Mouse (Mus musculus): ENCODE data around the gene Rnf215. TPM values are rescaled to one million over a fixed set of nuclear protein-coding genes. Genes with fewer than 3 reads are reported as not detected.
A peak's percentile ranks its signal among the peaks of the same experiment; 100 is the strongest.

Rnf215 gene
- polyA plus RNA-seq, 1 experiment from 2014 or later: 25.8 TPM

DNA sequence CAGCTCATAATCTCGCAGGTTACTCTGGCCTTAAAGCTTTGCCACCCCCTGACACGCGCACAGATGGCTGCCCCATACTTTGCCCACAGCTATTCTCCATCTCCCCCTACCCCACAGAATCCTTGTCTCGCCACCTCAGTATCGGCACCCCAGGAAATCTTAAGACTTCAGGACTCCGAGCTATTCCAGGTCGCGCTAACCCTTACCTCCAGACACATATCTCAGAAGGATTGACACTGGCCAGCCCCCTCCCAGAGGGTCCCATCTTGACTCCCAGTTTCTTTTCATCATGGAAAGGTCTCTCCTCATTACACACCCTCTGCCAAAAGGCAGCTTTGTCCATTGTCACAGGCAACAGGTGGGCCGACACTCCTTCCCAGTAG is 52.3 kb downstream of the Rnf215 start:
- no peak for DNase-seq (ENCODE audit: low spot score)
- peak overlapping the region; percentile 92 for H3K27ac ChIP-seq
- 19% methylated on average over 9 of the region's 9 CpGs for WGBS
- peak overlapping the region; percentile 90 for H3K4me3 ChIP-seq
- peaks cover 8% of the 10 kb centered on the region; the same call in 1 of the 2 replicates for H3K27me3 ChIP-seq (ENCODE audit: insufficient read depth, poor library complexity, severe bottlenecking)
- no peaks in the 10 kb centered on the region for H3K9me3 ChIP-seq
- H3K36me3 ChIP-seq: peaks cover 19% of the 10 kb centered on the region
- peaks cover 33% of the 10 kb centered on the region for H3K4me1 ChIP-seq (replicated peaks)

DNA sequence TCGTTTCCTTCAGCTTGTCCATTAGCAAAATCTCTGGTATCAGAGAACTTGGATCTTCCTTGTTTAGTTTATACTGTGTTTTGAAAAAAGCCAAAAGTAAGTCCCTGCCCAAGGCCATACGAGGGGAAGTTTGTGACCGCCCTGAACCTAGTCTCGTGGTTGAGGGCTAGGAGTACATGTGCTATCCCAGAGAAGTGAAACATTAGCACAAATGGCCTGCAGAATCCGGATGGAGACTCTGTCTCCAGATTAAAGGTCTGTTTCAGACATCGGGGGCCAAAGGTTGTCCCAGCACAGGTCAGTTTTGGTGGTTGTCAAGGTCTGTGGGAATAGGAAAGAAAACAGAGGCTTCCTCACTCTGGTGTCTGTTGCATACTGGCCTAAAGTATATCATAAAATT is 54.2 kb downstream of the Rnf215 start:
- no peak overlapping the region for H3K27ac ChIP-seq
- 85% methylated on average over 6 of the region's 6 CpGs for WGBS
- no peaks in the 10 kb centered on the region for H3K9me3 ChIP-seq
- no peaks in the 10 kb centered on the region; the same call in 1 of the 2 replicates for H3K36me3 ChIP-seq
- no peak for DNase-seq (ENCODE audit: low spot score)
- H3K27me3 ChIP-seq (ENCODE audit: insufficient read depth, poor library complexity, severe bottlenecking): peaks cover 8% of the 10 kb centered on the region; the same call in 1 of the 2 replicates
- H3K4me1 ChIP-seq (replicated peaks): peaks cover 38% of the 10 kb centered on the region
- H3K4me3 ChIP-seq: no peak overlapping the region

DNA sequence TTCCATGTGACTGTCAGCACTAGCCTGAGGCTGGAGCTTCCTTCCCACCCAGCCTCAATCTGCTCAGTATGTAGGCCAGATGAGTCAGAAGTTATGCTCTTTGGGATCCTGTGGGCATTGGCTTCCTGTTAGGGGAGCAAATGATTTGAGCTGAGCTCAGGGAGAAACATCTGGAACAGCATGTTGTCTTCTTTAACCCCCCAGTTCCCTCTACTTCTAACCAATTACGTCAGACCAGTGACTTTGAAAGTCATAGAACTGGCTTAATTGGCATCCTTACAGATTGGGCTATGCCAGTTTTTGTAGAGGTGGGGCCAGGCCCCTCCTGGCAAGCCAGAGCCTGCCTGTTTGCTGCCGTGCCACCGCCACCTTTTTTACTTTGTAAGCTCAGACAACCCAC is 55.7 kb downstream of the Rnf215 start:
- Histone ChIP-seq H3K9me3 (no peaks in the 10 kb centered on the region), H3K36me3 (no peaks in the 10 kb centered on the region; the same call in 1 of the 2 replicates), H3K4me1 (replicated peaks) (peaks cover 38% of the 10 kb centered on the region), H3K4me3 (no peak overlapping the region), H3K27me3 (ENCODE audit: insufficient read depth, poor library complexity, severe bottlenecking) (peaks cover 8% of the 10 kb centered on the region; the same call in 1 of the 2 replicates), H3K27ac (no peak overlapping the region)
- DNase-seq (ENCODE audit: low spot score): no peak
- WGBS: 85% methylated on average over 3 of the region's 3 CpGs

Other genes with a start within 250 kb of the Rnf215 start
- gene 4921536K21Rik, start 240.1 kb upstream of the Rnf215 start, polyA plus RNA-seq (2016; fragmentation: Nextera tagmentation; extraction: Ambion mirVana): 1.2 and 1.8 TPM in 2 replicates
- gene Dusp18, start 240.0 kb upstream of the Rnf215 start, polyA plus RNA-seq (2016; fragmentation: Nextera tagmentation; extraction: Ambion mirVana): 19.9 and 23.4 TPM in 2 replicates
- gene Slc35e4, start 220.5 kb upstream of the Rnf215 start, polyA plus RNA-seq (2016; fragmentation: Nextera tagmentation; extraction: Ambion mirVana): 5.4 and 6.8 TPM in 2 replicates
- 31.6 and 34.7 TPM in 2 replicates for gene Tcn2, start 203.0 kb upstream of the Rnf215 start, polyA plus RNA-seq (2016; fragmentation: Nextera tagmentation; extraction: Ambion mirVana)
- 81.8 and 98.2 TPM in 2 replicates for gene Pes1, start 171.2 kb upstream of the Rnf215 start, polyA plus RNA-seq (2016; fragmentation: Nextera tagmentation; extraction: Ambion mirVana)
- 0.13 and 0.22 TPM in 2 replicates for gene 4930556J24Rik, start 158.4 kb upstream of the Rnf215 start, polyA plus RNA-seq (2016; fragmentation: Nextera tagmentation; extraction: Ambion mirVana)
- gene Gal3st1, start 151.6 kb upstream of the Rnf215 start, polyA plus RNA-seq (2016; fragmentation: Nextera tagmentation; extraction: Ambion mirVana): 1.1 and 1.3 TPM in 2 replicates
- not detected in 2 replicates for gene Sec14l4, start 103.7 kb upstream of the Rnf215 start, polyA plus RNA-seq (2016; fragmentation: Nextera tagmentation; extraction: Ambion mirVana)
- gene Sec14l3, start 70.4 kb upstream of the Rnf215 start, polyA plus RNA-seq (2016; fragmentation: Nextera tagmentation; extraction: Ambion mirVana): not detected in 2 replicates
- gene Mtfp1, start 39.8 kb upstream of the Rnf215 start, polyA plus RNA-seq (2016; fragmentation: Nextera tagmentation; extraction: Ambion mirVana): 8.7 and 9.9 TPM in 2 replicates
- 2.6 and 3.0 TPM in 2 replicates for gene Sec14l2, start 11.8 kb upstream of the Rnf215 start, polyA plus RNA-seq (2016; fragmentation: Nextera tagmentation; extraction: Ambion mirVana)
- gene Ccdc157, start 25.1 kb downstream of the Rnf215 start, polyA plus RNA-seq (2016; fragmentation: Nextera tagmentation; extraction: Ambion mirVana): 7.8 and 8.5 TPM in 2 replicates
- 92.1 and 95.3 TPM in 2 replicates for gene Sf3a1, start 25.1 kb downstream of the Rnf215 start, polyA plus RNA-seq (2016; fragmentation: Nextera tagmentation; extraction: Ambion mirVana)
- gene Tbc1d10a, start 51.6 kb downstream of the Rnf215 start, polyA plus RNA-seq (2016; fragmentation: Nextera tagmentation; extraction: Ambion mirVana): 29.4 and 32.3 TPM in 2 replicates
- gene Castor1, start 83.0 kb downstream of the Rnf215 start, polyA plus RNA-seq (2016; fragmentation: Nextera tagmentation; extraction: Ambion mirVana): 2.7 and 3.6 TPM in 2 replicates
- gene Osm, start 101.2 kb downstream of the Rnf215 start, polyA plus RNA-seq (2016; fragmentation: Nextera tagmentation; extraction: Ambion mirVana): 0.09 TPM in 1 of 2 replicates, not detected in the other
- 0.05 and 0.09 TPM in 2 replicates for gene Lif, start 122.4 kb downstream of the Rnf215 start, polyA plus RNA-seq (2016; fragmentation: Nextera tagmentation; extraction: Ambion mirVana)

Data from hindbrain, embryonic 10.5 days (tissue).